Mouse (Mus musculus): ENCODE data around the gene Vsx1.

Gene Vsx1

DNA sequence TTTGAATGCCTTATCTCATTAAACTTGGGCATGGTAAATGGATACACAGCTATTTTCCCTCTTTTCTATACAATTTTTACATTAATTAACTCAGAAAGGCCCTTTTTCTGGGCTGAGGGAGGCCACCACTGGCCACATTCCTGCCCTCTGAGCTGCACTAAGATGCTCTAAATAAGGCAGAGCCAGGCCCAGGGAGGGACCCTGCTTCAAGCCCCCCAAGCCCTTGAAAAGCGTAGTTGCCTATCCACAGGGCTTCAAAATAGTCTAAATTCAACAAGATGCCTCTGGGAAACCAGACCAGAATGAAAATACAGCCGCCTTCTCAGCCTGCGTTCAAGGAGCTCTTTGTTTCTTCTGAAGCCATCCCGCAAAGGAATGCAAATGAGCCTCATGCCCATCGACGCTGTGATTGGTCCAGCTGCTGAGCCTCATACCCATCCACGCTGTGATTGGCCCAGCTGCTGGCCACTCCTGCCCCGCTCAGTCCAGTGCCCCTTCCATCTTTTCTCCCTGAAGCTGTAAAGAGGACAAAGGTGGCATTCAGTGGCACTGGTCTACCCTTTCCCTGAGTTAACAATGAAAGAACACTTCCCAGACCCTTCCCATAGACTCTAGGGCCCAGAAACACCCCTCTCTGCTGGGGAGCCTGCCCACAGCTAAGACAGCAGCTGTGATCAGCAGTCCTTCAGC is 45.3 kb downstream of the Vsx1 start:
- DNase-seq: no peak

DNA sequence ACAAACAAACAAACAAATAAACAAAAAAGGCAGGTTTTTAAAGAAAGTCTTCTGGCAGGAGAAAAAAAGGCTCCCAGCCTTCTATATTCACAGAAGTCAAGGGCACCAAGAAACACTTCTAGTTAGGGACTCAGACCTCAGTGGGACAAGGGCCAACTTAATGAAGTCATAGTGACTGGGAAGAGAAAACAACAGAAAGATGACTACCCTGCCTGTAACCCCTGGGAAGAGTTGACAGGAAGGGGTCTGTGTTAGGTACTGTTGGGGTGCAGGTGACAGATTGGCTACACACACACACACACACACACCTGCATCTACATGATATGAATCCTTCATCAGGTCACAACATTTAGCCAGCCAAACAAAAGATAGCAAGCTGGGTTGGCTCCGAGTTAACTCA is 46.0 kb downstream of the Vsx1 start:
- no peak for DNase-seq

DNA sequence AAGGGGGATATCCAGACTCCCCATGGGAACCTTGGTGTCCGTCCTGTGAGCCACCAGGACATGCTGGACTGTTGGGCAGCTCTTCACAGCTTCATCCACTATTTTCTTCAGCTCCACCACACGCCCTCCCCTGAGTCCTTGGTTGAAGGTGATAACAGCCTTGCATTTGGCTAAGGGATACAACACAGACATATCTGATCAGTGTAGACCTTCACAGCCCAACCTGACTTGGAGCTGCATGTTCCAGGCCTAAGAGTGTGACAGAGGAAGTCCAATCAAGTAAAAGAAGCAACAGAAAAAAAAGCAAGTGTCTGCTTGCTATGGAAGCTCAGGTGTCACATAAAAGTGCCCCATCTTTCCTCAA is 50.8 kb downstream of the Vsx1 start:
- no peak for DNase-seq

DNA sequence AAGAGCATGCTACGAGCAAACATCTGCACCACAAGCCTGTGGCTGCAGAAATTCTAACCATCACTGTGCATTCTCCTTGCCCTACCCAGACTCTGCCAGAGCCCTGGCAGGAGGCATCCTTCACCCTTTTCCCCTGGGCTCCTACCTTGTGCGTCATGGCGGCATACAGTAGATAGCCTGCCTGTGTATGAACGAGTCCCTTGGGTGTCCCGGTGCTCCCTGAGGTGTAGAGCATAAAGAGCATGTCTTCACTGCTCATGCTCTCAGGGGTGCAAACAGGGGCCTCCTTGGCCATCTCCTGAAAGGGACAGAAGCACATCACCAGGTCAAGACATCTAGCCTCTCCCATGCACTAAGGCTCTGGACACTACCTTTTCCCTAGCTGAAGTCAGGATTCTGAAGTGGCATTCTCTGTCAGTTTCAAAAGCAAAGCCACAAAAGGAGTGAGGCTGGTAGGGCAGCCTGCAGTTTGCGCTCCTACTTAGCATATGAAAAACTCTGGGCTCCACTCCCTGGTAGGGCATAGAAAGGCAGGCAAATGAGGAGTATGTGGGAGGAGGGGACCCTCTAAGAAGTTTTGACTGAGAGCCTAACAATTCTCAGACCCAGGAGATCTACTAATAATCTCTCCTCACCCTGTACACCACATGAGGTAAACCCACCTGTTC is 51.3 kb downstream of the Vsx1 start:
- DNase-seq: no peak

DNA sequence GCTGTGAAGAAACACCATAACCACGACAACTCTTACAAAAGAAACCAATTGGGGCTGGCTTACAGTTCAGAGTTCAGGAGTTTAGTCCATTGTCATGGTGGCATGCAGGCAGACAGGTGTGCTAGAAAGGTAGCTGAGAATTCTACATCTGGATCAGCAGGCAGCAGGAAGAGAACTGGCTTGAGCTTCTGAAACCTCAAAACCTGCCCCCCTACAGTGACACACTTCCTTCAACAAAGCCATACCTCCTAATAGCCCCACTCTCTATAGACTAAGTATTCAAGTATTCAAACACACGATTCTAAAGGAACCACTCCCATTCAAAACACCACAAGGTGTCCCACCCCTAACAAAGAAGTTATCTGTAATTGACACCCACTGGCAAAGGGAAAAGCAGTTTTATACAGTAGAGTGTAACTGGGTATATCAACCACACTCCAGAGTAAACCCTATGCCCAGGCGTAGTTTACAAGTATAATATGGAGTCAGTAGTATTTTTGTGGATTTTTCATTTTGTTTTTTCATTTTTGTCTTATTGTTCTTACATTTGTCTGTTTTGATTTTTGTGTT is 53.2 kb downstream of the Vsx1 start:
- no peak for DNase-seq

Data from kidney, postnatal 10 days (tissue).